Mouse (Mus musculus): ENCODE measurements around the gene Ctsd.

GRCm38 (mm10) chr7:142377233-142377925, 10.5 kb downstream of the Ctsd start:
- no peak for TF ChIP-seq CTCF (IDR thresholded peaks at IDR 0.05; ENCODE audit: extremely low read depth, insufficient read depth, insufficient read length, insufficient replicate concordance)
- TF ChIP-seq POLR2A (IDR thresholded peaks at IDR 0.05; ENCODE audit: low read depth, low read length): no peak
